Mouse (Mus musculus): ENCODE results near the gene Il1rn. TPM values are rescaled to one million over a fixed set of nuclear protein-coding genes. Genes with fewer than 3 reads are reported as not detected.

Il1rn gene
- polyA plus RNA-seq, 1 experiment, result 212 TPM

- Histone ChIP-seq H3K4me3 (ENCODE audit: insufficient read depth, low read length) (no peak overlapping the region), H3K4me1 (ENCODE audit: control insufficient read depth, insufficient read depth, low read length) (no peaks in the 10 kb centered on the region), H3K27ac (ENCODE audit: insufficient read depth, low read length) (no peak overlapping the region)
- TF ChIP-seq CTCF (IDR thresholded peaks at IDR 0.05; ENCODE audit: borderline replicate concordance, insufficient read depth, low read length) (no peak), POLR2A (IDR thresholded peaks at IDR 0.05; ENCODE audit: low read depth, low read length) (no peak)
Measured at GRCm38 (mm10) chr2:24393251-24393650, 56.6 kb downstream of the Il1rn start.

GRCm38 (mm10) chr2:24397115-24397514, 60.5 kb downstream of the Il1rn start:
- no peak overlapping the region for H3K4me3 ChIP-seq (ENCODE audit: insufficient read depth, low read length)
- TF ChIP-seq POLR2A (IDR thresholded peaks at IDR 0.05; ENCODE audit: low read depth, low read length), result no peak
- TF ChIP-seq CTCF (IDR thresholded peaks at IDR 0.05; ENCODE audit: borderline replicate concordance, insufficient read depth, low read length), result no peak
- H3K4me1 ChIP-seq (ENCODE audit: control insufficient read depth, insufficient read depth, low read length), result no peaks in the 10 kb centered on the region
- H3K27ac ChIP-seq (ENCODE audit: insufficient read depth, low read length), result no peak overlapping the region

- TF ChIP-seq POLR2A (IDR thresholded peaks at IDR 0.05; ENCODE audit: low read depth, low read length), result no peak
- no peak for TF ChIP-seq CTCF (IDR thresholded peaks at IDR 0.05; ENCODE audit: borderline replicate concordance, insufficient read depth, low read length)
- Histone ChIP-seq H3K4me3 (ENCODE audit: insufficient read depth, low read length) (no peak overlapping the region), H3K4me1 (ENCODE audit: control insufficient read depth, insufficient read depth, low read length) (no peaks in the 10 kb centered on the region), H3K27ac (ENCODE audit: insufficient read depth, low read length) (no peak overlapping the region)
Measured at GRCm38 (mm10) chr2:24400711-24401110, 64.1 kb downstream of the Il1rn start.

Other genes starting within 250 kb of the Il1rn start
- gene Tbpl2, start 240.3 kb upstream of the Il1rn start, polyA plus RNA-seq (2011; ENCODE audit: insufficient read length, low read depth, missing spikeins), result not detected in 2 replicates
- not detected in 2 replicates for gene Il1f8, start 183.7 kb upstream of the Il1rn start, polyA plus RNA-seq (2011; ENCODE audit: insufficient read length, low read depth, missing spikeins)
- not detected in 2 replicates for gene Il1f9, start 150.4 kb upstream of the Il1rn start, polyA plus RNA-seq (2011; ENCODE audit: insufficient read length, low read depth, missing spikeins)
- gene Il1f6, start 121.4 kb upstream of the Il1rn start, polyA plus RNA-seq (2011; ENCODE audit: insufficient read length, low read depth, missing spikeins), result not detected in 2 replicates
- gene Il1f5, start 59.9 kb upstream of the Il1rn start, polyA plus RNA-seq (2011; ENCODE audit: insufficient read length, low read depth, missing spikeins), result not detected in 2 replicates
- gene Il1f10, start 45.7 kb upstream of the Il1rn start, polyA plus RNA-seq (2011; ENCODE audit: insufficient read length, low read depth, missing spikeins), result not detected in 2 replicates
- 2.0 and 7.6 TPM in 2 replicates for gene Psd4, start 30.7 kb downstream of the Il1rn start, polyA plus RNA-seq (2011; ENCODE audit: insufficient read length, low read depth, missing spikeins)
- gene Pax8, start 138.7 kb downstream of the Il1rn start, polyA plus RNA-seq (2011; ENCODE audit: insufficient read length, low read depth, missing spikeins), result 0.79 and 0.92 TPM in 2 replicates